Mouse (Mus musculus): ENCODE measurements around the gene Ppp1r15a. TPM values are rescaled to one million over a fixed set of nuclear protein-coding genes. Genes with fewer than 3 reads are reported as not detected.

Ppp1r15a gene
- total and polyA plus RNA-seq, 3 experiments, result 11.7 to 37.1 (median 13.9) TPM

GRCm38 (mm10) chr7:45492951-45493350 is 33.1 kb downstream of the Ppp1r15a start:
- Histone ChIP-seq H3K4me1 (ENCODE audit: control insufficient read depth in 1 of 2, insufficient read depth in 2 of 2) (peaks cover 6 to 24% of the 10 kb centered on the region in 2 experiments; a peak in 3 of 4 replicates), H3K36me3 (replicated peaks in 1 of 2; ENCODE audit: control insufficient read depth in 1 of 2, insufficient read depth in 1 of 2, low read length in 1 of 2) (peaks cover 42 to 61% of the 10 kb centered on the region in 2 experiments), H3K4me3 (replicated peaks in 1 of 3; ENCODE audit: low read depth in 2 of 3, low read length in 2 of 3, poor library complexity in 1 of 3) (no peak overlapping the region), H3K27ac (ENCODE audit: insufficient read depth, low read depth) (no peak overlapping the region), H3K9me3 (replicated peaks; ENCODE audit: low read length) (no peaks in the 10 kb centered on the region), H3K79me2 (replicated peaks; ENCODE audit: control insufficient read depth, extremely low read depth, insufficient read depth, poor library complexity, severe bottlenecking) (no peaks in the 10 kb centered on the region), H3K4me2 (ENCODE audit: insufficient read depth, low read depth, poor library complexity, severe bottlenecking) (no peak overlapping the region), H3K9ac (ENCODE audit: insufficient read depth, low read depth) (no peak overlapping the region), H3K27me3 (replicated peaks) (no peaks in the 10 kb centered on the region)
- dilution Hi-C loops (cut with MboI; ENCODE audit: extremely low pct_ligation_motif_present, extremely low pct_unique_long_range_greater_than_20kb, low sequenced_read_pairs), result no loop called here
- DNase-seq (ENCODE audit: extremely low read depth), result no peak
- TF ChIP-seq E2F4 (IDR thresholded peaks at IDR 0.05; ENCODE audit: insufficient replicate concordance, low read depth, low read length) (no peak), NRF1 (IDR thresholded peaks at IDR 0.05; ENCODE audit: low read depth, low read length) (no peak), RCOR1 (conservative IDR thresholded peaks at IDR 0.05; ENCODE audit: low read depth, low read length) (no peak), MAFK (IDR thresholded peaks at IDR 0.05; ENCODE audit: insufficient replicate concordance, low read length) (no peak), CTCF (conservative IDR thresholded peaks at IDR 0.05 in 1 of 2, IDR thresholded peaks at IDR 0.05 in 1 of 2; ENCODE audit: low read depth in 2 of 2, low read length in 2 of 2) (no peak), ELF1 (IDR thresholded peaks at IDR 0.05; ENCODE audit: low read depth, low read length) (no peak), HCFC1 (IDR thresholded peaks at IDR 0.05; ENCODE audit: low read depth, low read length) (no peak), MAX (IDR thresholded peaks at IDR 0.05; ENCODE audit: low read length) (no peak), RAD21 (IDR thresholded peaks at IDR 0.05; ENCODE audit: low read depth, low read length) (no peak), PAX5 (IDR thresholded peaks at IDR 0.05; ENCODE audit: low read length) (no peak), ZMIZ1 (IDR thresholded peaks at IDR 0.05; ENCODE audit: low read depth, low read length) (no peak), POLR2AphosphoS2 (IDR thresholded peaks at IDR 0.05; ENCODE audit: low read depth, low read length) (no peak), POLR2A (IDR thresholded peaks at IDR 0.05; ENCODE audit: low read depth, low read length) (no peak), TCF12 (IDR thresholded peaks at IDR 0.05; ENCODE audit: low read depth, low read length) (no peak)
- in situ Hi-C loops (cut with MboI; ENCODE audit: low pct_ligation_motif_present, low pct_unique_long_range_greater_than_20kb, low sequenced_read_pairs), result no loop called here

DNA sequence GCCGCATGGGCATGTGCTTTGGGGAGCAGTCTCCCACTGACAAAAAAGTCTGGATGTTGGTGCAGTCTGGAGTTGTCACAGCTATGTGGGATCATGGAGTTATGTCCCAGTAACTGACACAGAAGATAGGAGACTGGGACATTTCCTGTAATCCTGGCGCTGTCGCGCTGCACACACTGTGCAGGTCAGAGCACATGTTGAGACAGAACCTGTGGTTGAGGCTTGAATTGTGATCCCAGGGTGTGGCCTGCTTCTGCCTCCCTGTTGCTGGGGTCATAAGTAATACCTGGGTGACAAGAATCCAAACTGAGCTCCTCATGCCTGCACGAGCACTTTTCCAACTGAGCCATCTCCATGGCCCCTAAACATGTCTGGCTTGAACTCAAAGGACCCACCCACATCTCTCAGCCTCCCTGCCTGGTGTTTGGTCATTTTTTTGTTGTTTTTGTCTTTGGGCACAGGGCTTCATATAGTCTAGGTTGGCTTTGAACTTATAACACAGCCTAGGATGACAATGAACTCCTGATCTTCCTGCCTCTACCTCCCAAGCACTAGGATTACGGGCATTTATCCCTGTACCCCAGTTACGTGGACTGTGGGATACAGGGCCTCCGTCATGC is 33.7 kb downstream of the Ppp1r15a start:
- Histone ChIP-seq H3K4me2 (ENCODE audit: insufficient read depth, low read depth, poor library complexity, severe bottlenecking) (no peak overlapping the region), H3K27ac (ENCODE audit: insufficient read depth, low read depth) (no peak overlapping the region), H3K4me1 (ENCODE audit: control insufficient read depth in 1 of 2, insufficient read depth in 2 of 2) (peaks cover 6 to 30% of the 10 kb centered on the region in 2 experiments; a peak in 3 of 4 replicates), H3K36me3 (replicated peaks in 1 of 2; ENCODE audit: control insufficient read depth in 1 of 2, insufficient read depth in 1 of 2, low read length in 1 of 2) (peaks cover 36 to 55% of the 10 kb centered on the region in 2 experiments), H3K27me3 (replicated peaks) (no peaks in the 10 kb centered on the region), H3K4me3 (replicated peaks in 1 of 3; ENCODE audit: low read depth in 2 of 3, low read length in 2 of 3, poor library complexity in 1 of 3) (no peak overlapping the region), H3K9ac (ENCODE audit: insufficient read depth, low read depth) (no peak overlapping the region), H3K9me3 (replicated peaks; ENCODE audit: low read length) (no peaks in the 10 kb centered on the region), H3K79me2 (replicated peaks; ENCODE audit: control insufficient read depth, extremely low read depth, insufficient read depth, poor library complexity, severe bottlenecking) (no peaks in the 10 kb centered on the region)
- dilution Hi-C loops (cut with MboI; ENCODE audit: extremely low pct_ligation_motif_present, extremely low pct_unique_long_range_greater_than_20kb, low sequenced_read_pairs), result no loop called here
- TF ChIP-seq GABPA (IDR thresholded peaks at IDR 0.05; ENCODE audit: insufficient replicate concordance, low read depth, low read length) (no peak), ELF1 (IDR thresholded peaks at IDR 0.05; ENCODE audit: low read depth, low read length) (no peak), ZC3H11A (IDR thresholded peaks at IDR 0.05; ENCODE audit: low read depth, low read length) (no peak), USF1 (IDR thresholded peaks at IDR 0.05; ENCODE audit: low read depth, low read length) (no peak), SMC3 (IDR thresholded peaks at IDR 0.05; ENCODE audit: low read depth, low read length) (no peak), TBP (conservative IDR thresholded peaks at IDR 0.05; ENCODE audit: low read depth, low read length) (no peak), POLR2A (IDR thresholded peaks at IDR 0.05; ENCODE audit: low read depth, low read length) (no peak), POLR2AphosphoS2 (IDR thresholded peaks at IDR 0.05; ENCODE audit: low read depth, low read length) (no peak), NELFE (IDR thresholded peaks at IDR 0.05; ENCODE audit: low read depth, low read length) (no peak), SIN3A (IDR thresholded peaks at IDR 0.05; ENCODE audit: low read length) (no peak)
- DNase-seq (ENCODE audit: extremely low read depth), result no peak
- in situ Hi-C loops (cut with MboI; ENCODE audit: low pct_ligation_motif_present, low pct_unique_long_range_greater_than_20kb, low sequenced_read_pairs), result no loop called here

All from CH12.LX (cell line).